Mouse (Mus musculus) A20 (cell line): ENCODE results near the gene Awat1.

Experiments
- DNase-seq: peaks from one replicate; pipeline ENCODE4 v3.0.0-alpha.2; 2011; ENCODE audit warnings: low read depth, low spot score

Gene Awat1

GRCm38 (mm10) chrX:100571951-100572350, at the start of gene Awat1:
Awat1 (plus strand) TSS chrX:100572251.
- no peak for DNase-seq

GRCm38 (mm10) chrX:100524471-100524870, 47.6 kb upstream of the Awat1 start, which contains the start of gene Dgat2l6:
Dgat2l6 (plus strand) TSS chrX:100524838.
- DNase-seq, result no peak

- no peak for DNase-seq
Measured at GRCm38 (mm10) chrX:100556026-100556425, 16.0 kb upstream of the Awat1 start.

DNA sequence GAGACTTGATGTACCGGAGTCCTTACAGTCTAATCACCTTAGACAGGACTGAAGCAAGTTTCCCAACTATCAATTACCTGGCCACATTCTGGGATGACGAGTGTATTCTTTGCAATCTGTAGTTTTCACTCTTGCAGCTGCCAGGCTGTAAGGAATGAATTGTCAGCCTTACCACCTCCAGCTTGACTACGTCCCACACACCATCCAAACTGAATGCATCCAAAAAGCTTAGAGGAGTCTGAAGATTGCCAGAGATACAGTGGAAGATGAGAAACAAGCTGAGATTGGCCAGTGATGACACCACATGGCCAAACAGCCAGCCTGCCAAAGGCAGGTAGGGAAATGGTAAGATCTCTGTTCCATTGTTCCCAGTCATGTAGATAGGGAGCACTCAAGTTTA, 6.4 kb upstream of the Awat1 start:
- no peak for DNase-seq

GRCm38 (mm10) chrX:100594791-100595190, 22.7 kb downstream of the Awat1 start, which contains the start of gene P2ry4:
P2ry4 (minus strand) TSS chrX:100594869.
- no peak for DNase-seq

DNA sequence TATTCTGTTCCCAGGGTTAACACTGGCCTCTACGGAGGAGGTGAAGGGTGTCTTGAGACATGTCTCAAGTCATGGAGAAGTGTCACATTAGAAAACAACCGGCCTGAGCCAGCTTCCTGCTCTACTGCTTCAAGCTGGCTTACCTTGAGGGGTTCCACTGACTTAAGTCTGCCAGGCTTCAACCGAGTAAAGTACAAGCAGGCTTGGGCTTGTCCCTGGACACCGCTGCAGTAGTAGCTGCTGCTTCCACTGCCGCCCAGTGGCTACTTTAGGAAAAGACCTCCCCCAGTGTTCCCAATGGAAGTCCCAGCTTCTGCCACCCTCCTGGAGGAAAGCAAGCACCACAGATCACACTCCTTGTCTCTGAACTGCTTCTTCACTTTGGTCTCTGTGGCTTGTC, 25.4 kb downstream of the Awat1 start:
- DNase-seq, result no peak

DNA sequence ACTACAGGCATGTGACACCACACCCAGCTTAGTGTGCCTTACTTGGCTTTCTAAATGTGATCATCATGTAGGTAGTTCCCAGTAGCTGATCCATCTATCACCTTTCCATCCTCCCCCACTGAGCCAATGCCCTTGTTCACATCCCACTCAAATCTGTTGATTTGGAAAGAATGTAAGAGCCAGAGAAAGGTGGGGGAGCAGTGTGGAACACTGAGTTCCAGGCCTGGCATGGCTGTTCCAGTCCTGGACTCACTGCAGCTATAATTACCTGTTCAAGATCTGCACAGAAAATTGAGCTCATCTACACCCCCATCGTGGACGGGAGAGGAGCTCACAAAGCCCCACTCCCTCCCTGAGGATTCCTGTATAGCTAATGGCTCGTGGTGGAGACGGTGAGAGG, 27.7 kb downstream of the Awat1 start:
- no peak for DNase-seq

GRCm38 (mm10) chrX:100605314-100605713, 33.3 kb downstream of the Awat1 start, which contains the start of gene Arr3:
Arr3 (plus strand) TSS chrX:100605497.
- no peak for DNase-seq

DNA sequence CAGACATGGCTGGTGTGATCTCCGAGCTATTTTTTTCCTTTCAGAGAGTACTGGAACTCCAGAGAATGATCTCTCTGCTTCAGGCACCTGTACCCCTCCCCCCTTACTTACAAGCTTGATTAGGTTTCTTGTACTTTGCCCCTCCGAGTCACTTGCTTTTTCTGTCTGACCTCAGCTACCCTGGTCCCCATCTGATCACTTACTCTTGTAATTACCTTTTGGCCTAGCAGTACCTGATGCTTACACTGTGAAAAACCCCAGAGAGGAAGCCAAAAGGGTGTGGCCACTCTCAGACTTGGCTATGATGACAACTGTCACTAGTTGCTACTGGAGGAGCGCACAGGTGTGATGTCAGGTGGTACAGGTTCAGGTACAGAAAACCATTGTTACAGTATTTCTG, 46.4 kb downstream of the Awat1 start:
- no peak for DNase-seq

DNA sequence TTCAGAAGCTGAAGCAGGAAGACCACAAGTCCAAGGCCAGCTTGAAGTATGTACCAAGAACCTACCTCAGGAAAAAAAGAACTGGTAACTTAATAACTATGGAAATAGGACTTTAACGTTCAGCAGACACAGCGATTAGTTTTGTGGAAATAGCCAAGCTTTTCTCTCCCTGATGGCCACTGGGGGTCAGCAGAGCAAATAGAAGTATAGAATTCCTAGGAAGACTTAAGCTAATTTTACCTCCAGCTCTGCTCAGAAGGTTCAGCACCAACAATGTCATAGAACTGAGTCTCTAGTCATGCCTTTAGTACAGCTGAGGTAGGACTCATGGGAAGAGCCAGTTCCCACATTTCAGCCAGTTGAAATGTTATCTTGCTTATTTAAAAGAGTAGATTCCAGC, 49.3 kb downstream of the Awat1 start:
- DNase-seq, result no peak

GRCm38 (mm10) chrX:100624242-100624641, 52.2 kb downstream of the Awat1 start:
- DNase-seq, result no peak

GRCm38 (mm10) chrX:100625146-100625545, 53.1 kb downstream of the Awat1 start:
- no peak for DNase-seq

- no peak for DNase-seq
Measured at GRCm38 (mm10) chrX:100625546-100625801, 53.4 kb downstream of the Awat1 start, which contains the start of gene Kif4. Kif4 (plus strand) TSS chrX:100625737.

DNA sequence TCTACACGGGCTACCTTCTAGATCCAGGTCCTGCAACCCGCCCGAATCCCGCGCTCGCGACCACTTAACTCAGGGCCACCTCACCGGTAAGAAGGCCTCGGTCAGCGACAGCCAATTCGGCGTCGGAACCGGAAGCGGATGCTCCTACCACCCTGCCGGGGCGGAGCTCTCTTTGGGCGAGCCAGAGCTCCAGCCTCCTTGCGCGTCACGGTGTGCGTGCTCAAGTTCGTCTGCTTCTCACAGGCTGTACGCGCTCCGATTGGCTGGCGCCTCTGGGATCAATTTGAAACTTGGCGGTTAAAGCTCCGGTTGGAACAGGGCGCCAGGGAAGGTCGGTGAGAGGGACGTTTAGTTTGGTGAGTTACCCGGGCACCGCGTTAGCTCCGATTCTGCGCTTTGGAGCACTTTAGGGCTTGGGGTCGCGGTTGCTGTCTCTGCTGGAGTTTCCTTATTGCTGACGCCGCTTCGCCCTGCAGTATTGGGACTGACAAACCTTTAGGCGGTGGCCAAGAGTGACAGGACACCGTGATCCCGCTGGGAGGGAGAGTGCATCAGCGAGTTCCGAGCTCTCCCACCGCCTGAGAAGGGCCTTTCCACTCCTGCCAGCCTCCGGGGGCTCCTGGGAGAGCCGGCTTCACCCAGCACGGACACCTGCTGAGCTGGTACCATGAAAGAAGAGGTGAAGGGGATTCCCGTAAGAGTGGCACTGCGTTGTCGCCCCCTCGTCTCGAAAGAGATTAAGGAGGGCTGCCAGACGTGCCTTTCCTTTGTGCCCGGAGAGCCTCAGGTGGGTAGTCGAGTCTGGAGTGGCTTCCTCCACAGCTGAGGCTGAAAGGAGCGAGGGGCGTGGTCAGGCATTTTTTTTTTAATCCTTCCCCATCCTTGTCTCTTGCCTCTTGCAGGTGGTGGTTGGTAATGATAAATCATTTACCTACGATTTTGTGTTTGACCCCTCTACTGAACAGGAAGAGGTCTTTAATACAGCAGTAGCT, 54.0 kb downstream of the Awat1 start, which contains the start of gene Pdzd11:
TSS of gene Pdzd11 (minus strand) at position 767 of the 992 bp plus-strand sequence.
- peak; percentile 91 for DNase-seq
